Mouse (Mus musculus) cerebellum, adult 2 months (tissue): ENCODE results near the gene Ehd1.

Source experiments
- CTCF ChIP-seq: fragments of 200-500 bp; IDR thresholded peaks from 2 replicates; pipeline ENCODE4 v1.5.1; 2011; ENCODE audit warnings: low read depth, mild to moderate bottlenecking, control low read depth, low read length, moderate library complexity, borderline replicate concordance; ENCODE audit not compliant: insufficient read depth
- POLR2A ChIP-seq: fragments of 200-500 bp; IDR thresholded peaks from 2 replicates; pipeline ENCODE4 v1.6.1; 2011; ENCODE audit warnings: low read length, control low read depth, borderline replicate concordance; ENCODE audit not compliant: insufficient read depth

- TF ChIP-seq CTCF, result peak; percentile 41
- TF ChIP-seq POLR2A, result no peak
These were observed 15.6 kb upstream of the Ehd1 start for GRCm38 (mm10) chr19:6260946-6261345.
